Mouse (Mus musculus) midbrain, embryonic 16.5 days (tissue): ENCODE results near the gene Bckdk. TPM values are rescaled to one million over a fixed set of nuclear protein-coding genes. Genes with fewer than 3 reads are reported as not detected.

Experiments used
- ATAC-seq: fragments of 200-750 bp; cut with Nextera tagmentation; 2 replicates; pipeline ENCODE4 v1.8.0; 2017; ENCODE audit warnings: moderate TSS enrichment
- H3K27ac ChIP-seq: fragments of 300-500 bp; sonication (generic); 2 replicates; pipeline ENCODE4 v1.5.1; 2014; ENCODE audit warnings: mild to moderate bottlenecking, low read length, mixed read lengths
- H3K27me3 ChIP-seq: fragments of 300-500 bp; sonication (generic); 2 replicates; pipeline ENCODE4 v1.6.1; 2014; ENCODE audit warnings: low read depth, low read length, mixed read lengths; ENCODE audit not compliant: control insufficient read depth, insufficient read depth
- H3K36me3 ChIP-seq: fragments of 300-500 bp; sonication (generic); 2 replicates; pipeline ENCODE4 v1.6.1; 2014; ENCODE audit warnings: mild to moderate bottlenecking, low read length, moderate library complexity, mixed read lengths; ENCODE audit not compliant: control insufficient read depth, insufficient read depth
- H3K4me1 ChIP-seq: fragments of 300-500 bp; sonication (generic); 2 replicates; pipeline ENCODE4 v1.6.1; 2014; ENCODE audit warnings: mild to moderate bottlenecking, low read length, mixed read lengths; ENCODE audit not compliant: control insufficient read depth, insufficient read depth
- H3K4me2 ChIP-seq: fragments of 300-500 bp; sonication (generic); 2 replicates; pipeline ENCODE4 v1.6.1; 2014; ENCODE audit warnings: mild to moderate bottlenecking, low read length, mixed read lengths
- H3K4me3 ChIP-seq: fragments of 300-500 bp; sonication (generic); 2 replicates; pipeline ENCODE4 v1.5.1; 2014; ENCODE audit warnings: low read depth, mild to moderate bottlenecking, low read length, moderate library complexity, mixed read lengths
- H3K9ac ChIP-seq: fragments of 300-500 bp; sonication (generic); 2 replicates; pipeline ENCODE4 v1.6.1; 2014; ENCODE audit warnings: low read depth, low read length, mixed read lengths
- H3K9me3 ChIP-seq: fragments of 300-500 bp; sonication (generic); replicated peaks from 2 replicates; pipeline ENCODE4 v1.6.1; 2014; ENCODE audit warnings: mild to moderate bottlenecking, low read length, mixed read lengths; ENCODE audit not compliant: control insufficient read depth, poor library complexity, severe bottlenecking
- WGBS: fragments of 180-500 bp; shearing (Covaris S2); extraction: QIAGEN DNeasy Blood & Tissue Kit; methylation state at CpG from one replicate; pipeline ENCODE4 v1.1.7; 2014; 5-methylcytosine and 5-hydroxymethylcytosine counted together
- polyA plus RNA-seq: library from polyadenylated mRNA; unstranded; fragments of >200 nt; fragmentation: Nextera tagmentation; extraction: Ambion mirVana; gene quantifications from 2 replicates; pipeline ENCODE4 v1.2.1, GENCODE M21; 2015

Bckdk gene
- polyA plus RNA-seq = 61.3 and 67.1 TPM in 2 replicates

DNA sequence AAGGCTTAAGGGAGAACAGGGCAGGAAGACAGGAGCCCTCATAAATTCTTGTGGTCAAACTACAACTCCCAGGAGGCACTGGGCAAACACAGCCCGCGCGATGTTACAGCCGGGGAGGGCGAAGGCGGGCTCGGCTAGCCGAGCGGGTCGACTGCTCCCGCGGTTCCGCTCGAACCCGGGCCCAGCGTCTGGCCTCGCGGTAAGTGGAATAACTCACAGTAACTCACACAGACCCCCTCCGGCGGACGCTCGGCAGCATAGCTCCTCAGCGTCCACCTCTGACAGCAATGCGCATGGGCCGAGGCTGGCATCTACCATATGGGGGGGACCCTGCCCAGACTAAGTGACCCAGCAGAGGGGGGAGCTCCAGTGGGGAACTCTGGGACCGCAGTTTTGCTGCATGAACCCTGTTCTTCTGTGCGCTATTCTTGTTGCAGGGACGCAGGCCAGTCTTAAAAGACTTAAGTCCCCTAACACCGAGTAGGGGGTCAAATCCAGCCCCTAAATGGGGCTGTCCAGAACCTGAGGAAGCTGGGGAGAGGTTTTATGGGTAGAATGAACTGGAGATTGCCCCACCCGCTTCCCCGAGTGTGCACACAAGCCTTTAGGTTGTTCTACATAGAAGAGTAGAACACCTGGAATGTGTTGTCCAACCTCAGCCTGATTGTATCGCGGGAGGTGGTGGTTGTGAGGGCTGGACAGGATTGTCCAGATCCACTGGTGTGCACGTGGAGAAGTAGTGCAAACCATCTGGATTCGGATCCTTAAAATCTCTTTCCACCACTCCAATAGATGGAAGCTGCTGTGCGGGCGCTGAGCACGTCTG, at the start of gene Bckdk:
Gene Bckdk (plus strand): TSS at position 112 of the 826 bp plus-strand sequence.
- 6% methylated on average over 38 of the region's 38 CpGs for WGBS
- peak within 1 kb of the TSS; percentile 91 for H3K27ac ChIP-seq
- no peaks in the 10 kb centered on the region for H3K27me3 ChIP-seq
- peak within 1 kb of the TSS; percentile 72 for H3K9ac ChIP-seq
- peak; percentile 94 for ATAC-seq
- peaks cover 13% of the 10 kb centered on the region for H3K36me3 ChIP-seq
- peak within 1 kb of the TSS; percentile 62 for H3K4me3 ChIP-seq
- H3K9me3 ChIP-seq = no peaks in the 10 kb centered on the region
- peak within 1 kb of the TSS; percentile 80 for H3K4me2 ChIP-seq
- peaks cover 7% of the 10 kb centered on the region for H3K4me1 ChIP-seq

DNA sequence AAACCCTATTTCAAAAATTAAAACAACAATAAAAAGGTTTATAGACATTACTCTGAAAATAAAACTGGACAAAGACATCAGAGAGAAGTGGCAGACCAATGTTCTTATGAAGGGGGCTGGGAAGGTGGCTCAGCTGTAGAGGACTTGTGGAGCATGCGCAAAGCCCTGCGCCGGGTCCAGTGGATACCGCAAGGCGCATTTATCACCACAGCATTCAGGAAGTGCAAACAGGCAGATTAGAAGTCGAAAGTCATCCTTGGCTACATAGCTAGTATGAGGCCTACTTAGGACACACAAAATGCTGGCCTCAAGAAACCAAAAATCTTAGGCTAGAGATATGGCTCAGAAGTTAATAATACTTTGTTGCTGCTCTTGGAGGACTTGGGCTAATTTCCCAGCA, 45.6 kb upstream of the Bckdk start:
- H3K9me3 ChIP-seq = no peaks in the 10 kb centered on the region
- 95% methylated on average over 6 of the region's 6 CpGs for WGBS

DNA sequence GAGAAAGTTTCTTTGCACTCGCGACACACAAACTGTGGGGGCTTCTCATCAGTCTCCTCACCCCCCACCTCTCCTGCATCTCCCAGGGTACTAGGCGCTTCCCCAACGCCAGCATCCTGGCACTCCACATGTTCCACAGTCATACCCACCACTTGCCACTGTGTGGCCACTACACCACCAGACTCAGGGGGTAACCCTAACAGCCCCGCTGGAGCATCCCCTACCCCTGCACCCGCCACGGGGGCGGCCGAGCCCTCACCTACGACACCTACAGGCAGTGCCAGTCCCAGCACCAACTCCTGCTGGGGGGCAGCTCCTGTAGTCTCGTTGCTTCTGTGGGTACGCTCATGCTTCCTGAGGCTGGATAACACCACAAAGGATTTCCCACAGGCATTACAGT, 37.4 kb upstream of the Bckdk start:
- Histone ChIP-seq H3K4me3 (no peak overlapping the region), H3K36me3 (peaks cover 35% of the 10 kb centered on the region), H3K27me3 (no peaks in the 10 kb centered on the region), H3K9me3 (no peaks in the 10 kb centered on the region), H3K27ac (no peak overlapping the region), H3K9ac (no peak overlapping the region), H3K4me2 (no peak overlapping the region), H3K4me1 (no peaks in the 10 kb centered on the region; the same call in 1 of the 2 replicates)
- WGBS = 92% methylated on average over 12 of the region's 12 CpGs
- ATAC-seq = peak; percentile 55; the same call in 1 of the 2 replicates

More for the DNA sequence above, 45.6 kb upstream of the Bckdk start:
- Histone ChIP-seq H3K27me3 (no peaks in the 10 kb centered on the region), H3K27ac (no peak overlapping the region), H3K4me1 (no peaks in the 10 kb centered on the region), H3K36me3 (no peaks in the 10 kb centered on the region), H3K4me3 (no peak overlapping the region), H3K4me2 (no peak overlapping the region), H3K9ac (no peak overlapping the region)
- ATAC-seq = no peak

DNA sequence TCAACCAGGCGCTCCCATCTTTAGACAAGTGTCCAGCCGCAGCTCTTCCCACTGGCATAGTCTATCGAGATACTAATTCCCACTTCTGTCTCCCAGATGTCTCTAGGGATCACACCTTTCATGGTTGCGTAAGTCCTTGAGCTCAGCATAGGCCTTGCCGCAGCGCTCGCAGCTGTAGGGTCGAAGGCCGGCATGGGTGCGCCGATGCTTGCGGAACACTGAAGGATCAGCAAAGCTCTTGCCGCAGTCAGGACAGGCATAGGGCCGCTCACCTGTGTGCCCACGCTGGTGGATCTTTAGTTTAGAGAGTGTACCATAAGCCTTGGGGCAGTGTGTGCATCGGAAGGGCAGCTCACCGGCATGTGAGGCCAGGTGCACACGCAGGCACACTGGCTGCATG, 36.2 kb upstream of the Bckdk start:
- Histone ChIP-seq H3K4me3 (no peak overlapping the region), H3K4me1 (no peaks in the 10 kb centered on the region; the same call in 1 of the 2 replicates), H3K4me2 (no peak overlapping the region), H3K27me3 (no peaks in the 10 kb centered on the region), H3K9me3 (no peaks in the 10 kb centered on the region), H3K36me3 (peaks cover 35% of the 10 kb centered on the region), H3K27ac (no peak overlapping the region), H3K9ac (no peak overlapping the region)
- WGBS = 96% methylated on average over 18 of the region's 18 CpGs
- ATAC-seq = no peak

DNA sequence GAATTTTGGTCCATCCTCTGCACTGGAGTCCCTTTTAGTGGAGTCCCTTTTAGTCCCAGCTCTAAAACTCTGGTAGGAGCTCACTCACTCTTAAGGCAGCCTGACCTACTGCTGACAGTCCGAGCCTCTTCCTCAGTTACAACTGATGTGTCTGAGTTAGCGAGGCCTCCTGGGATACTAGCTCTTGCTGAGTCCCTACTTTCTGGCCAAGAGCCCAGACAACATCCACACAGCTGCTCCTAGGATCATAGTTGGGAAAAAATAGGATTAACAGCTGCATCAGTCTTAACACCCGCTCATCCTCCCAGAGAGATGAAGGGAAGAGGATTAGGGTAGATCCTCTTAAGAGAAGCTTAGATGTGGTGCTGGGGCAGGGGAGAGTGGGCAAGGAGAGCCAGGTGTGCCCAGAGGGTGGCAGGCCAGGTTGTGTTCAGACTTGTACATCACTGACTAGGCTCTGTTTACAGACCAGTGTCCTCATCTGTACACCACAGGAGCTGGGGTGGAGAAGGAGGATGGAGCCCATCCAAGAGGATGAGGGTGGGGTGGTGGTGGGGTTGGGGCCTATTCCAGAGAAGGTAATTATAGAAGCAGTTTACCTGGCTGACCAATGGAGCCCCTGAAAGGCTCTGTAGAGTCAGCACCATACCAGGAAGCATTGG, 34.6 kb upstream of the Bckdk start:
- peaks cover 13% of the 10 kb centered on the region for H3K4me1 ChIP-seq
- 49% methylated on average over 3 of the region's 3 CpGs for WGBS
- peak; percentile 32; the same call in 1 of the 2 replicates for ATAC-seq
- H3K27me3 ChIP-seq = no peaks in the 10 kb centered on the region
- no peaks in the 10 kb centered on the region for H3K9me3 ChIP-seq
- H3K4me3 ChIP-seq = no peak overlapping the region
- no peak overlapping the region for H3K27ac ChIP-seq
- no peak overlapping the region for H3K4me2 ChIP-seq
- H3K36me3 ChIP-seq = peaks cover 34% of the 10 kb centered on the region
- no peak overlapping the region for H3K9ac ChIP-seq

DNA sequence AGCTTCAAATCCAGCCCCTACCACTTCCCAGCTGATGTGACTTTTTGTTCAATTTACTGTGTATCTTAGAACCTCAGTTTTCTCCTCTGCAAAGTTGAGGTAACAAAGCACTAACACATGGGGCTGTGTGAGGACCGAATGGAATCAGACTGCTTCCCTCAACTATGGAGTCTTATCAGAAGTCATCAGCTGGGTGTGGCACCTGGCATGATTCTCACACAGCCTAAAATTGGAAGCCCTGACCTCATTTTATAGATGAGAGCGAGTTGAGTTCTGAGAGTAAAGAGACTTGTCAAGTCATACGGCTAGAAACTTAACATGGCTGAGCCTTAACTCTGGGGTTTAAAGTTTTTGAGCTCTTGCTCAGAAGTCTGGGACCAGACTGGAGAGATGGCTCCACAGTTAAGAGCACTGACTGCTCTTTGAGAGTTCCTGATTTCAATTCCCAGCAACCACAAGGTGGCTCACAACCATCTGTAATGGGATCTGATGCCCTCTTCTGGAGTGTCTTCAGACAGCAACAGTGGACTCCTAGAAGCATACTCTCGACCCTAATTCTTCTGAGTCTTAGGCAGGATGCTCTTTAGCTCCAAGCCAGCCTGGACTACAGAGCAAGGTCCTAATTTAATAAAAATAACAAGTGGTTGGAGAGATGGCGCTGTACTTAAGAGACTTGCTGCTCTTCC, 33.6 kb upstream of the Bckdk start:
- H3K27ac ChIP-seq = no peak overlapping the region
- peaks cover 30% of the 10 kb centered on the region for H3K36me3 ChIP-seq
- no peaks in the 10 kb centered on the region for H3K27me3 ChIP-seq
- no peak overlapping the region for H3K4me3 ChIP-seq
- no peaks in the 10 kb centered on the region for H3K9me3 ChIP-seq
- 83% methylated on average over 5 of the region's 5 CpGs for WGBS
- H3K4me2 ChIP-seq = no peak overlapping the region
- H3K9ac ChIP-seq = no peak overlapping the region
- peaks cover 17% of the 10 kb centered on the region for H3K4me1 ChIP-seq
- ATAC-seq = no peak

DNA sequence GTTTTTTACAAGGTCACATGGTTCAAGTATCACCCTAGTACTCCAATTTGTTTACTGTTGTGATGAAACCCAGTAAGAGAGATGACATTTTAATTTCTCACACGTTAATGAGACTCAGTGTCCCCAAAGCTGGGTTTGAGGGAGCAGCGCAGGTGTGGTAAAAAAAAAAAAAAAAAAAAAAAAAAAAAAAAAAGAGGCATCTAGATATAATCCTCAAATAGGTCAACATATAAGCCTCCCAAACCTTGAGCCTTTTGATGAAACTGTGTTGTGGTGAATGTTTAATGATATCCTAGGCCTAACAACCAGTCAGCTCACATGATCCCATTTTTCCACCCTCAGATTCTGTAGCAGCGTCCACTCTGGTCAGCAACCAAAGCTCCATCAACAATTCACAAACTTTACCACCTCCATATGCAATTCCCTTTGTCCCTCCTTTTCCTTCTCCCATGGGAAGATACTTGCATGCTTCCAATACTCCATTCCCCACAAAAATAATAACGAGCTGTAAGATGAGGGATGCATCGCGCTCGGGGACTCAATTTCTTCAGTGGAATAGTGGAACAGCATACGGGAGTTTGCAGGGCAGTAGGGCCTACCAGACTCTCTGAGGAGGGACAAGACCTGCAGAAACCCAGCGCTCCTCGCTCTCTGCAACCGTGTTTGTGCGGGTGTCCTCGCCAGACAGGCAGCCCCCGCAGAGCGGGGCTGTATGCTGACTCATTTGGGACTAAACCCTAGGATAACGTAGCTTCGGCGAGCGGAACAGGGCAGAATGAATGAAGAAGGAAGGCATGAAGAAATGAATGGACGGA, 28.9 kb upstream of the Bckdk start:
- WGBS = 4% methylated on average over 20 of the region's 20 CpGs
- peak; percentile 29 for ATAC-seq

DNA sequence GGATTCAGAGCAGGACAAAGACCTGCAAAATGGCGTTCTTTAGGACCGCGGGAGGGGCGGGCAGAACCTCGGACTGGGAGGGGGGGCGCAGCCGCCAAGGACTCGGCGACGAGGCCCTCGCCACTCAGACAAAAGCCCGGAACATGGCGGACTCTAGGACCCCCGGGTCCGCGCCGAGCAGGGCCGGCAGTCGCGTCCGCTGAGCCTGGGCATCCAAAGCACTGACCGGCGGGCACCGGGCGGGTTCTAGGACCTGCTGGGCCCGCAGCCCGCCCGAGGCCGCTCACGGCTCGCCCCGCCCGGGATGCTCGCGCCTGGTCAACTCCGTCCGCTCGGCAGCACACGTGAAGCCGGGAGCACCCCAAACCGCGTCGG, 28.3 kb upstream of the Bckdk start:
- Histone ChIP-seq H3K4me2 (peak overlapping the region; percentile 67), H3K36me3 (peaks cover 17% of the 10 kb centered on the region)
- WGBS = under 1% methylated on average over 31 of the region's 43 CpGs

More for the DNA sequence above, 28.9 kb upstream of the Bckdk start:
- Histone ChIP-seq H3K9ac (peak overlapping the region; percentile 97), H3K4me1 (peaks cover 25% of the 10 kb centered on the region), H3K36me3 (peaks cover 17% of the 10 kb centered on the region), H3K4me3 (peak overlapping the region; percentile 74), H3K4me2 (peak overlapping the region; percentile 61), H3K27me3 (no peaks in the 10 kb centered on the region), H3K9me3 (no peaks in the 10 kb centered on the region), H3K27ac (peak overlapping the region; percentile 100)

More for the DNA sequence above, 28.3 kb upstream of the Bckdk start:
- Histone ChIP-seq H3K9me3 (no peaks in the 10 kb centered on the region), H3K4me1 (peaks cover 25% of the 10 kb centered on the region), H3K9ac (peak overlapping the region; percentile 97), H3K4me3 (peak overlapping the region; percentile 74), H3K27ac (peak overlapping the region; percentile 100), H3K27me3 (no peaks in the 10 kb centered on the region)
- peak; percentile 96 for ATAC-seq
